Mouse (Mus musculus) myocyte (in vitro differentiated cells): ENCODE data around the gene Sult2b1.

Experiments
- E2F4 ChIP-seq: IDR thresholded peaks from one replicate; pipeline ENCODE4 v1.6.1; 2011; ENCODE audit warnings: mild to moderate bottlenecking, control low read depth, moderate library complexity; ENCODE audit not compliant: insufficient read depth
- MAX ChIP-seq: IDR thresholded peaks from one replicate; pipeline ENCODE4 v1.6.1; 2011; ENCODE audit warnings: low read depth, mild to moderate bottlenecking, control low read depth
- MYOD1 ChIP-seq, 3 experiments: IDR thresholded peaks; one replicate each; pipeline ENCODE4 v1.6.1; 2011; ENCODE audit warnings: control low read depth in 2 of 3, low read depth in 2 of 3, mild to moderate bottlenecking in 2 of 3, moderate library complexity in 1 of 3; ENCODE audit not compliant: insufficient read length in 2 of 3, control insufficient read depth in 1 of 3
- MYOG ChIP-seq, 3 experiments: IDR thresholded peaks; one replicate each; pipeline ENCODE4 v1.6.1; 2011; ENCODE audit warnings: control low read depth in 2 of 3, low read depth in 2 of 3, mild to moderate bottlenecking in 2 of 3; ENCODE audit not compliant: insufficient read length in 2 of 3, control insufficient read depth in 1 of 3, insufficient read depth in 1 of 3
- POLR2A ChIP-seq: IDR thresholded peaks from one replicate; pipeline ENCODE4 v1.6.1; 2011; ENCODE audit warnings: low read depth, mild to moderate bottlenecking, control low read depth, moderate library complexity; ENCODE audit not compliant: insufficient read length
- TCF12 ChIP-seq: IDR thresholded peaks from one replicate; pipeline ENCODE4 v1.6.1; 2011; ENCODE audit warnings: mild to moderate bottlenecking, control low read depth; ENCODE audit not compliant: poor library complexity, insufficient read depth, severe bottlenecking
- USF1 ChIP-seq: IDR thresholded peaks from one replicate; pipeline ENCODE4 v1.6.1; 2011; ENCODE audit warnings: low read depth, mild to moderate bottlenecking, control low read depth, moderate library complexity

GRCm38 (mm10) chr7:45693921-45694591 is 90.4 kb downstream of the Sult2b1 start, which contains the start of gene Sec1:
- TF ChIP-seq USF1, result no peak
- TF ChIP-seq MYOD1 (IDR thresholded peaks at IDR 0.05; ENCODE audit: control insufficient read depth in 1 of 3, insufficient read length in 2 of 3, low read depth in 2 of 3), result no peak
- no peak for TF ChIP-seq MAX
- no peak for TF ChIP-seq POLR2A
- TF ChIP-seq E2F4, result no peak
- TF ChIP-seq MYOG (IDR thresholded peaks at IDR 0.05; ENCODE audit: control insufficient read depth in 1 of 3, insufficient read depth in 1 of 3, insufficient read length in 2 of 3, low read depth in 2 of 3), result no peak
- no peak for TF ChIP-seq TCF12
